In the genomic region with DNA sequence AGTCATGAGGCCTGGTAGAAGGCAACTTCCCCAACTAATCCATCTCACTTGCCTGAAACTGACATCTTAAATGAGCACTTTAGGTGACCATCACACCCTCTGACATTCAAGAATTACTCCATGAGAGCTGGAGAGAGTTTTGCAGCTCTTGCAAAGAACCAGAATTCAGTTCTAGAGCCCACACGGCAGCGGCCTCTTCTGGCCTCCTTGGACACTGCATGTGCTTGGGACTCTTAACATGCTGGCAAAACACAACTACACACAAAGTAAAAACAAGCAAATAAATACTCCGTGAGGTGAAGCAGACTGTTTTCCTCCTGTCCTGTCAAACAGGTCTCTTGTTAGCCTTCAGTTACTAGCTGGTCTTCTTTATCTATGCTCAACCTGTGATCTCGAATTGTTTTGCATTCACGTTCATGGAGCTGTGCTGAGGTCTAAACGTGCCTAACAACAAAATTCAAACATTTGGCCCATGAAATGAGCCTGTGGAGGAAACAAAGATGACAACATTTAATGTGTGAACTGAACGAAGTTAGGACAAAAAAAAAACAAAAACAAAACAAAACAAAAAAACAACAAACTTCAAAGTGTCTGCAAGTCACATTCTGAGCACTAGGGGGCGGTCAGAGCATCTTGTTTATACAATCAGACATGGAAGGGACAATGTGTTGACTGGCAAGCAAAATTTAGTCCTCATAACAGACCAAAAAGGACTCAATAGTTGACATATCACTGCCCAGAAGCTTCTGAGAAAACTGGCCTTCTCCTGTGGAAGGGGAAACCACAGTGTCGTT, we compare ENCODE assay signal across 9 mouse cellular contexts. TPM values are rescaled to one million over a fixed set of nuclear protein-coding genes. Genes with fewer than 3 reads are reported as not detected.
DNase-seq lines count a peak whose midpoint lies in the region; ATAC-seq lines count a peak whose summit lies in the region.
"Not testable (repeated sequence)": the region's sequence is repeated elsewhere in the genome, so short reads cannot be mapped to it uniquely, and the experiment has no call there.
"Had no signal": no experiment of that assay in that cellular context is flagged by ENCODE, and none has a peak within 500 bp of the region (broad histone marks: within the 10 kb centered on the region; RNA-seq: fewer than 3 reads in every experiment).

No protein-coding gene starts in this region.

- whole genome bisulfite sequencing in limb, embryonic 10.5 days, result 41% methylated on average over 9 of the region's 9 CpGs

- H3K4me3 ChIP-seq in limb, embryonic 10.5 days, result not testable (repeated sequence)
- peak overlapping the region; percentile 81 for H3K4me3 ChIP-seq in megakaryocyte, embryonic 14.5 days (replicated peaks)

- H3K27me3 ChIP-seq in limb, embryonic 10.5 days (ENCODE audit: low read depth, poor library complexity, severe bottlenecking); megakaryocyte, embryonic 14.5 days (replicated peaks): not testable (repeated sequence)

- not testable (repeated sequence) for H3K36me3 ChIP-seq in limb, embryonic 10.5 days; megakaryocyte, embryonic 14.5 days (replicated peaks; ENCODE audit: low read length)

- ATAC-seq in activated CD4-positive, CD25-positive, alpha-beta regulatory T cell, adult 4 months, result peak; percentile 68
- peak; percentile 81 for ATAC-seq in inflammation-experienced regulatory T-cells, adult 6 months

- peak; percentile 21 for DNase-seq in 3134 (ENCODE audit: extremely low read depth, insufficient read length, low spot score)
- peak; percentile 10 for DNase-seq in cerebellum, adult 9-11 months
- peak; percentile 5 to 19 for DNase-seq in frontal cortex, postnatal 36 days (ENCODE audit: low spot score in 2 of 2)
- peak; percentile 42 for DNase-seq in limb, embryonic 10.5 days (ENCODE audit: low spot score)
- peak; percentile 8 for DNase-seq in skeletal muscle tissue, adult 2 months (ENCODE audit: low read depth, low spot score)

- not testable (repeated sequence) for H3K27ac ChIP-seq in limb, embryonic 10.5 days

- not testable (repeated sequence) for H3K4me1 ChIP-seq in limb, embryonic 10.5 days; megakaryocyte, embryonic 14.5 days

- not testable (repeated sequence) for H3K9me3 ChIP-seq in limb, embryonic 10.5 days (replicated peaks); megakaryocyte, embryonic 14.5 days

RNA-seq across cellular contexts. Expression of gene Gsdmc4, which starts 16.3 kb away (rescaled TPM):
- under 1 TPM in 1 of 2 experiments, not detected in 1; 0.21 TPM for polyA plus RNA-seq in activated CD4-positive, CD25-positive, alpha-beta regulatory T cell, adult 4 months (2017; shearing (Covaris generic))
- polyA plus RNA-seq in inflammation-experienced regulatory T-cells, adult 6 months (2017; shearing (Covaris generic)), result under 1 TPM in 1 of 3 experiments, not detected in 2; 0.29 TPM
- polyA plus RNA-seq in limb, embryonic 10.5 days (2016; fragmentation: Nextera tagmentation; extraction: Ambion mirVana), result not detected in 2 replicates
- not detected in 2 replicates for polyA plus RNA-seq in megakaryocyte, embryonic 14.5 days (2012; ENCODE audit: insufficient read depth, low replicate concordance)
- polyA plus RNA-seq: neural tube, embryonic 13.5 days had no signal

RNA-seq across cellular contexts. Expression of gene Gsdmc3, which starts 17.4 kb away (rescaled TPM):
- not detected for polyA plus RNA-seq in activated CD4-positive, CD25-positive, alpha-beta regulatory T cell, adult 4 months (2017; shearing (Covaris generic))
- polyA plus RNA-seq in inflammation-experienced regulatory T-cells, adult 6 months (2017; shearing (Covaris generic)), result not detected
- polyA plus RNA-seq in limb, embryonic 10.5 days (2016; fragmentation: Nextera tagmentation; extraction: Ambion mirVana), result not detected in 2 replicates
- polyA plus RNA-seq in megakaryocyte, embryonic 14.5 days (2012; ENCODE audit: insufficient read depth, low replicate concordance), result not detected in 2 replicates
- polyA plus RNA-seq: neural tube, embryonic 13.5 days had no signal

RNA-seq across cellular contexts. Expression of gene Gsdmc2, which starts 50.8 kb away (rescaled TPM):
- polyA plus RNA-seq in activated CD4-positive, CD25-positive, alpha-beta regulatory T cell, adult 4 months (2017; shearing (Covaris generic)), result under 1 TPM in 1 of 2 experiments, not detected in 1; 0.15 TPM
- polyA plus RNA-seq in inflammation-experienced regulatory T-cells, adult 6 months (2017; shearing (Covaris generic)), result not detected
- not detected in 2 replicates for polyA plus RNA-seq in limb, embryonic 10.5 days (2016; fragmentation: Nextera tagmentation; extraction: Ambion mirVana)
- polyA plus RNA-seq in megakaryocyte, embryonic 14.5 days (2012; ENCODE audit: insufficient read depth, low replicate concordance), result not detected in 2 replicates
- polyA plus RNA-seq: neural tube, embryonic 13.5 days had no signal
